Mouse (Mus musculus) common myeloid progenitor, adult 5-6 weeks (primary cell): ENCODE results near the gene Ccdc69. TPM values are rescaled to one million over a fixed set of nuclear protein-coding genes. Genes with fewer than 3 reads are reported as not detected.
A peak's percentile ranks its signal among the peaks of the same experiment; 100 is the strongest.
"Not testable (repeated sequence)": the region's sequence is repeated elsewhere in the genome, so short reads cannot be mapped to it uniquely, and the experiment has no call there.

Experiments used
- ATAC-seq: replicated peaks from 2 replicates; pipeline ENCODE4 v1.8.0; 2016; ENCODE audit warnings: low read depth, mild to moderate bottlenecking, moderate TSS enrichment, inconsistent platforms; ENCODE audit not compliant: poor library complexity, severe bottlenecking
- total RNA-seq: library from RNA; stranded (forward); fragments of 200-1000, 187-1606 nt; gene quantifications from 2 replicates; pipeline ENCODE4 v1.2.3, GENCODE M21; 2017

Ccdc69 gene
- 24.3 and 26.6 TPM in 2 replicates for total RNA-seq

- ATAC-seq = peak; percentile 90
These were observed at the start of gene Ccdc69 for GRCm38 (mm10) chr11:55077331-55078231. Gene Ccdc69, minus strand, starts transcription at chr11:55078131.

- no peak for ATAC-seq
These were observed 48.7 kb upstream of the Ccdc69 start for GRCm38 (mm10) chr11:55126663-55127062.

- no peak for ATAC-seq
These were observed 43.5 kb upstream of the Ccdc69 start for GRCm38 (mm10) chr11:55121430-55121829.

GRCm38 (mm10) chr11:55120821-55121271 lies 42.9 kb upstream of the Ccdc69 start:
- peak; percentile 83 for ATAC-seq

GRCm38 (mm10) chr11:55120279-55120678 lies 42.3 kb upstream of the Ccdc69 start:
- ATAC-seq = no peak

GRCm38 (mm10) chr11:55117031-55117430 lies 39.1 kb upstream of the Ccdc69 start:
- peak; percentile 31 for ATAC-seq

GRCm38 (mm10) chr11:55116004-55116403 lies 38.1 kb upstream of the Ccdc69 start:
- no peak for ATAC-seq

- ATAC-seq = no peak
These were observed 36.4 kb upstream of the Ccdc69 start for GRCm38 (mm10) chr11:55114291-55114690.

GRCm38 (mm10) chr11:55113861-55114250 lies 35.9 kb upstream of the Ccdc69 start:
- ATAC-seq = not testable (repeated sequence)

- ATAC-seq = peak; percentile 81
These were observed 35.4 kb upstream of the Ccdc69 start for GRCm38 (mm10) chr11:55113209-55113860.

- ATAC-seq = no peak
These were observed 32.7 kb upstream of the Ccdc69 start for GRCm38 (mm10) chr11:55110566-55111169.

- no peak for ATAC-seq
These were observed 31.8 kb upstream of the Ccdc69 start for GRCm38 (mm10) chr11:55109521-55110300.

GRCm38 (mm10) chr11:55106636-55107035 lies 28.7 kb upstream of the Ccdc69 start:
- peak; percentile 77 for ATAC-seq

GRCm38 (mm10) chr11:55105389-55105788 lies 27.5 kb upstream of the Ccdc69 start:
- ATAC-seq = no peak

- no peak for ATAC-seq
These were observed 25.3 kb upstream of the Ccdc69 start for GRCm38 (mm10) chr11:55103229-55103628.

- ATAC-seq = no peak
These were observed 24.1 kb upstream of the Ccdc69 start for GRCm38 (mm10) chr11:55102015-55102414.

GRCm38 (mm10) chr11:55099868-55100267 lies 21.9 kb upstream of the Ccdc69 start:
- peak; percentile 37 for ATAC-seq

- ATAC-seq = no peak
These were observed 21.3 kb upstream of the Ccdc69 start for GRCm38 (mm10) chr11:55099019-55099771.

GRCm38 (mm10) chr11:55098189-55098915 lies 20.4 kb upstream of the Ccdc69 start:
- ATAC-seq = no peak
